Mouse (Mus musculus) naive thymus-derived CD4-positive, alpha-beta T cell, adult 5 months (primary cell): ENCODE results near the gene Gm8369. TPM values are rescaled to one million over a fixed set of nuclear protein-coding genes. Genes with fewer than 3 reads are reported as not detected.

Experiments used
- polyA plus RNA-seq: library from polyadenylated mRNA; unstranded; fragments of 100-300 nt; shearing (Covaris generic); gene quantifications from one replicate; pipeline ENCODE4 v1.2.1, GENCODE M21; 2017

Gene Gm8369
- 643 TPM for polyA plus RNA-seq

DNA sequence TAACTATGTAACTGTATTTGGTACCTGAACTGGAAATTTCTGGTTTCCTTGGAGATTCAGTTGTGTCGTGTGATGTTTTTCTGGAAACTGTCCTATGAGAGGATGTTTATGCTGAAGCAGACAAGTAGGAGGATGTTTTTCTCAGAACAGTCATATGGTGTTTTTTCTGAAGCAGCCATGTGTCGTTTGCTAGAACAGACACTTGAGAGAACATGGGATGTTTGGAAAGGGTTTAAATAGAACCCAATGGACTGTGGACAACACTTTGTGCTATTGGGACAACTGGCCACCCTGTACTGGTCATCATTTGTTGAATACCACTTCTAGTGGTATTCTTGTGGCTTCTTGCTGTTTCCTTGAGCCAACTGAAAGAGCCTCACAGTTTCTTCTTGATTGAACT lies at the start of gene Gm8369:
Gene Gm8369 (plus strand): TSS at position 193 of the 400 bp plus-strand sequence.

DNA sequence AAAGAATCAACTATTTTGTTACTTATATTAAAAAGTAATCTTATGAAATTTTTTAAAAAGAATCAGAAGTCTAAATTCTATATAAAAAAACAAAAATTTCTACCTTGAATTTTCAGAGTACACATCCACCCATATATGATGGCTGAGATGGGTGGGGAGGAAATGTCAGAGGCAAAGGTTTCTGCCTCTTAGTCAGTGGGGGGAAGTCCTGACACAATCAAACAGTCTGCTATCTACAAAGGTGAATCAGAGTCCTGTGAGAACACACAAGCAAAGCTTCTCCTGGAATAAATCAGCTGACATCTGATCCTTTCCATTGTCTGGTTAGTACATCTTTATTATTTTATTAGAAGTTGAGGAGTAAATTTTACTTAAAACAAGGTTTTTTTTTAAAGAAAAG lies 42.4 kb upstream of the Gm8369 start, which contains the start of gene Ms4a4b:
Gene Ms4a4b (plus strand): TSS at position 216 of the 400 bp plus-strand sequence.

DNA sequence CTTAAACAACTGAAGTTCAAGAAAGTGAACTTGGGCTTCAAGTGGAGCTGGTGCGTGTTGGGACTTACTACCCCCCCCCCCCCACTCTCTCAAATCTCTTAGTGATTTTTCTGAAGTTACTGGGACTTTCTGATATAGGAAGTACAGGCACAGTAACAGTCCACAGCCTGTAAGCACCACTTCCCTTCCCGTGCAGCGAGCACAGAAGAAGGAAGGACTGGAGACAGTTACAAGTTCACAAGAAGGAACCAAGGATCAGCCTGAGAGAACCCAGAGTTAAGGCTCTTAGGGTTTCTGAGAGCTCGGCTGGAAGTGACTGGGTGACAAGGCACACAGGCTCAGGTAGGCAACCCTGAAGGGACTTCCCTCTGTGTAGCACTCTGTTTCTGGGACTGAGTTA lies 16.5 kb upstream of the Gm8369 start, which contains the start of gene Ms4a6c:
Gene Ms4a6c (plus strand): TSS at position 152 of the 400 bp plus-strand sequence.

DNA sequence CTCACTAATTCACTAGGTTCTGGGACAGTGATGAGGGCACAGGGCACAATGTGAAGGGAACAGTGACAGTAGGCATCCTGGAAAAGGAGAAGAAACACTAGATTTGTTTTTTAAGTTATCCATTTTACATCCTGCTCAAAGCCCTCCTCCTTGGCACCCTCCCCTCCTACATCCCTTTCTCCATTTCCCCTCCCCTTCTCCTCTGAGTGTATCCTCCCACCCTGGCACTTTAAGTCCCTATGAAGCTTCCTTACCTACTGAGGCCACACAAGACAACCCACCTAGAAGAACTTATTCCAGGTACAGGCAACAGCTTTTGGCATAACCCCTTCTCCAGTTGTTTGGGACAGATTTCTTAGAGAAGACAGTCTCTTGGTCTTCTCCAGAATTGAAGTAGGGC lies 30.5 kb downstream of the Gm8369 start, which contains the start of gene Ms4a6b:
Gene Ms4a6b (plus strand): TSS at position 267 of the 400 bp plus-strand sequence.

DNA sequence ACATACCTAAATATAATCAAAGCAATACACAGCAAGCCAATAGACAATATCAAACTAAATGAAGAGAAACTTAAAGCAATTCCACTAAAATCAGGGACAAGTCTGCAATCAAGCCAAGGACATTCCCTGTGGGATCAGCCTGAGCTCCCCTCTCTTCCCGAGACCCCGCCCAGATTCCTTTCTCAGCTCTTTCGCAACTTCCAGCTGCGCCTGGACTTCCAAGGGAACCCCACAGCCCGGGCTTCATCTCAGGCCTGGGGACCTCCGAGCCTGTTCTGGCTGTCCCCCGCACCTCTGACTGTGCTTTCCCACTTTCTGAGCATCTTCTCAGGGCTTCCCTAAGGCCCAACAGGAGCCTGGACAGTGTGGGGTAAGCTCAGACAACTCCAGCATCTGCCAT lies 50.9 kb downstream of the Gm8369 start, which contains the start of gene Ms4a4d:
Gene Ms4a4d (plus strand): TSS at position 209 of the 400 bp plus-strand sequence.

Other genes starting within 250 kb of the Gm8369 start
- not detected for gene Ms4a1, start 219.7 kb upstream of the Gm8369 start, polyA plus RNA-seq
- gene Ms4a5, start 202.1 kb upstream of the Gm8369 start, polyA plus RNA-seq: not detected
- not detected for gene Ms4a14, start 171.5 kb upstream of the Gm8369 start, polyA plus RNA-seq
- not detected for gene Ms4a7, start 149.8 kb upstream of the Gm8369 start, polyA plus RNA-seq
- 1.6 TPM for gene Ms4a4a, start 110.4 kb upstream of the Gm8369 start, polyA plus RNA-seq
- 21.3 TPM for gene Ms4a4c, start 81.2 kb upstream of the Gm8369 start, polyA plus RNA-seq
- 1,590 TPM for gene Ms4a4b, start 42.4 kb upstream of the Gm8369 start, polyA plus RNA-seq
- 9.9 TPM for gene Ms4a6c, start 16.6 kb upstream of the Gm8369 start, polyA plus RNA-seq
- gene Ms4a6b, start 30.6 kb downstream of the Gm8369 start, polyA plus RNA-seq: 637 TPM
- 1.7 TPM for gene Ms4a4d, start 50.9 kb downstream of the Gm8369 start, polyA plus RNA-seq
- gene Ms4a6d, start 118.9 kb downstream of the Gm8369 start, polyA plus RNA-seq: 2.8 TPM
- gene Ms4a2, start 137.8 kb downstream of the Gm8369 start, polyA plus RNA-seq: not detected
- gene Ms4a3, start 154.9 kb downstream of the Gm8369 start, polyA plus RNA-seq: not detected
- gene Oosp2, start 174.6 kb downstream of the Gm8369 start, polyA plus RNA-seq: not detected
- gene Oosp1, start 205.2 kb downstream of the Gm8369 start, polyA plus RNA-seq: not detected
- not detected for gene Oosp3, start 211.1 kb downstream of the Gm8369 start, polyA plus RNA-seq